Mouse (Mus musculus) Muller cell, postnatal 12 days (primary cell): ENCODE results near the gene Tbc1d12.

Experiments used
- DNase-seq: peaks from one replicate; pipeline ENCODE4 v3.0.0-alpha.2; 2015; ENCODE audit errors: inconsistent ontology term

The Tbc1d12 gene

GRCm38 (mm10) chr19:38913786-38914185 is 77.4 kb downstream of the Tbc1d12 start:
- no peak for DNase-seq

GRCm38 (mm10) chr19:38914926-38915325 is 78.5 kb downstream of the Tbc1d12 start:
- DNase-seq: no peak

- DNase-seq: no peak
Measured at GRCm38 (mm10) chr19:38915677-38916076, 79.3 kb downstream of the Tbc1d12 start.

- DNase-seq: no peak
Measured at GRCm38 (mm10) chr19:38928481-38929158, 92.2 kb downstream of the Tbc1d12 start.

- DNase-seq: no peak
Measured at GRCm38 (mm10) chr19:38929471-38930251, 93.3 kb downstream of the Tbc1d12 start.

- no peak for DNase-seq
Measured at GRCm38 (mm10) chr19:38930252-38930787, 93.9 kb downstream of the Tbc1d12 start.

- peak; percentile 88 for DNase-seq
Measured at GRCm38 (mm10) chr19:38930788-38931565, 94.6 kb downstream of the Tbc1d12 start, which contains the start of gene Hells. Gene Hells (plus strand): TSS chr19:38930915.

GRCm38 (mm10) chr19:38931566-38931890 is 95.1 kb downstream of the Tbc1d12 start:
- DNase-seq: no peak

- no peak for DNase-seq
Measured at GRCm38 (mm10) chr19:38944590-38945307, 108.4 kb downstream of the Tbc1d12 start.
